Mouse (Mus musculus) cerebellum, postnatal 14 days (tissue): ENCODE measurements at regions not wholly inside any gene's neighbourhood (a gene's known extent, or its start where the extent isn't known, plus 50 kb on each side); places are given as distances from the start of the nearest gene placed in this dataset.

Source experiments
- DNase-seq, 2 experiments: peaks; one replicate each; pipeline ENCODE4 v3.0.0; 2021; ENCODE audit warnings: mixed read lengths in 2 of 2

DNA sequence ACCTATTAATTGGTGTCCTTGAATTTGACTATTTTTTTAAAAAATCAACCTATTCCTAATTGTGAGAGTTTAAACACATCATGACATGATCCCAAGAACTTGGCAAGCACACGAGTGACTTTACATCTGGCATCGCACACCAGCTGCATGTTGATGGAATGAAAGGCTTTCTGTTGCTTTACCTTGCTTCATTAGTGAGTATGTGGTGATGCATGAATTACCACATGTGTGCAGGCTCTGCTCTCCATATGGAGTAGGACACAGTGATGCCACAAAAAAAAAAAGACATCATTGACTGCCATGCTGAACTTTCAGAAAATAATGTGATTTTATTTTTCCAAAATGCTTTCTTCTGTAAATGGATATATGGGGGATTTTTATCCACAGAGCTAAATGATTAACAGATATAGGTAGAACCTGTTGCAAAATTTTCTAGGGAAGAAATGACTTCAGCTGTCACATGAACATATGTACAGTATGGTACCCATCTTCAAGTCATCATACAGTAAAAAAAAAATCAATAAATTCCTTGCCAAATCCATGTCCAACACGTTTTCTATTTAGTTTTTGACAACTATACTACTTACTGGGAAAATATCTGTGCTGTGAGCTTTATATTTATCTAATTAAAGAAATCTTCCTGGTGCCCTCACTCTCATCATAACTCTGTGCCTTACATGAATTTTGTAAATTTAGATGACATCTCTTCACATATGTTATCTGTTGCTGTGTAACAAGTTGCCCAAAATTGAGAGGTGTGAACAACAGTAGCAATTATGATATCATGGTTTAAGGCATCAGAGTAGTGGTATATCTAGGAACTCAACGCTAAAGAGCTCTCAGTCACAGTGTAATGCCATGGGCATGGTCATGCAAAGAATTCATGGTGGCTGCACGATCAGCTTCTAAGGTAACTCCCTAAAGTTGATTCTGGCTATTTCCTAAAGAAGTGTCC is 84.0 kb upstream of the Arrdc3 start:
- DNase-seq = no peak

DNA sequence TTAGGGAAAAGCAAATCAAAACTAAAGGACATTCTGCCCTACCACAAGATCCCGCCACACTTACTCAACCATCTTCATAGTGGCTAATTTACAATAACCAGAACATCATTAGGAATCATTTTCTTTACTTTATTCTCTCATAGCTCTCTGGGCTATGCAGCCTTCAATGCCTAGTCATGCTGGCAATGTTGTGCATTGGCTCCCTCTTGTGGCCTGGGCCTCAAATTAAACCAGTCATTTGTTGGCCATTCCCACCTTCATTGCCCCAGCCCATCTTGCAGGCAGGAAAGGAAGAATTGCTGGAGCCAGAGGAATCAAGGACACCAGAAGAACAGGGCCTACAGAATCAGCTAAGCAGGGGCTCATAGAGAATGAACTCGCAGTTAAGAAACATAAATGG is 77.0 kb upstream of the Arrdc3 start:
- peak; percentile 51 to 64 for DNase-seq

DNA sequence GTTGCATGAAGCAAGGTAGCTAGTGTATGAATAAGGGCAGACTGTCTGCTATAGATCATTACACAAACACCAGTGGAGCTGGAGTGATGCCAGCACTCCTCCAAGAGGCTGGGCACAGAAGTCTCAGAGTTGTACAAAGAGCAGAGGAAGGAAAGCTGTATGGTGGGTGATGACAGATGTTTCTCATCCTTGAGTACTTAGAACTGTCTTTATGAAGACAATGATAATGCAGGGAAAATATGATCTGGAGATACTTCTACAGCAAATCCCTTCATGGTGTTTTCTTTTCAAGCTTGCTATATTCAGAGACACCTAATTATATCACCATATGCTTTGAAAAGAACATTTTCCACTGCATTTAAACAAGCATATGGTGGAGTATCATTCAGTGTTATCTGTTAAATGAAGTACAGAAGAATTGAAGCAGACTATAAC is 56.1 kb upstream of the Arrdc3 start:
- DNase-seq = peak; percentile 35 to 40
